Mouse (Mus musculus) retina, adult 2 months (tissue): ENCODE measurements at regions not wholly inside any gene's neighbourhood (a gene's known extent, or its start where the extent isn't known, plus 50 kb on each side); places are given as distances from the start of the nearest gene placed in this dataset.

ENCODE experiments used
- DNase-seq: peaks from one replicate; pipeline ENCODE4 v3.0.0-alpha.2; 2012; ENCODE audit warnings: low read depth, low spot score

- no peak for DNase-seq
These were observed 84.3 kb upstream of the Phyhipl start for GRCm38 (mm10) chr10:70740095-70740494.

DNA sequence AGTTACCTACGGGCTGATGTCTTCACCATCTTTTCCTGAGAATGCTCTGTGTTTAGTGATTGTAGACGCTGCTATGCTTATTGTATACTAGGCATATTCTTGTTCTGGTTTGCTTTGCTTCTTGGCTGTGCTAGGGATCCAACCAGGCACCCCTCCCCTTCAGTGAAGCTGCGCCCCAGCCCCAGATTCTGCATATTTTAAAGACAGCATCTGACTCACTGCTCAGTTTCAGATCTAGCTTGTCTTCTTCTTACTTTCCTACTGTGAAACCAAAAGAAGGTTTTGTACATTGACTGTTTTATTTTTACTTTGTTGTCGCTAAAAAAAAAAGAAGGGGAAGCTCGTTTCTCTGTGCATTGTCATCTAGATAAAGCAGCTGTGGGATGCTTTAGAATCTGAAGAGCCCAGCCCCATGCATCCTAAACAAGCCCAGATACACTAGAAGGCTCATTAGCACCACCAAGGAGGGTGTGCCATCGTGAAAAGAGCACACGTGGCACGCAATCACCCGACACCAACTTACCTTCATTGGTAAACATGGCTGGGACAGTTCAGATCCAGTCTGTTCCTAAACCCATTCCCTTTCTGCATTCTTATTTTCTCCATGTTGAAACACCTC lies 83.7 kb upstream of the Phyhipl start:
- DNase-seq: no peak

DNA sequence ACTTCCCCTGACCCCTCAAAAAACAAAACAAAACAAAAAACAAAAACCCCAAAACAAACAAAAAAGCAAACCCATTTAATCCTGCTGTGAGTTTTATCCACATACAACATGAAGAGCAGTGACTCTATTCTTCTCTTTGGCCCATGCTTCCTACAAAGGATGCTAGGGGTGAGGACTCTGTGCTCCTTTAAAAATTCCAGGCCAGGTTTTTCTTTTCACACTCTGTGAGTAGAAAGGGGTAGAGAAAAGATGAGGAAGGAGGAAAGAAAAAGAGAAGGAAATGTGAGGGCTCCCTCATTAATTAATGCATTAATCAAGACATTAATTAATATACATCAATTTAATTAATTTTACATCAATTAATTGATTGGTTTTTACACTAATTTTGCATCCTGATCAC lies 82.9 kb upstream of the Phyhipl start:
- DNase-seq: no peak

DNA sequence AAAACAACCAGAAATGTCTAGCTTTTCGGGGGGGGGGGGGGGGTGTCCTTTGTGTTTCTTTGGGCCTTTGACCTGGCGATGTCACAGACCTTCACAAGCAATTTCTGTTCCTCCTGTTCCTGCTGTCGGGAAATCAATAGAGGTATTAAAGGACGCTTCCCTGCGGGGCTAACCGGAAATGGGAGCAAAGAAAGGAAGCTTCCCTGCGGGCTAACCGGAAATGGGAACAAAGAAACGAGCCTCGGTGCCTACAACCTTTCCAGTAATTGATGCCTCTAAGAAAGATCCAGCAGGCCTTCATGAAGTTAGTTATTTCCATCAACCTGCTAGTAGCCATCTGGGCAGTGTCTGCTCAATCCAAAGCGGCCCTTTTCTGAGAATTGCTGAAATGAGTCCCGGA lies 78.2 kb upstream of the Phyhipl start:
- no peak for DNase-seq

DNA sequence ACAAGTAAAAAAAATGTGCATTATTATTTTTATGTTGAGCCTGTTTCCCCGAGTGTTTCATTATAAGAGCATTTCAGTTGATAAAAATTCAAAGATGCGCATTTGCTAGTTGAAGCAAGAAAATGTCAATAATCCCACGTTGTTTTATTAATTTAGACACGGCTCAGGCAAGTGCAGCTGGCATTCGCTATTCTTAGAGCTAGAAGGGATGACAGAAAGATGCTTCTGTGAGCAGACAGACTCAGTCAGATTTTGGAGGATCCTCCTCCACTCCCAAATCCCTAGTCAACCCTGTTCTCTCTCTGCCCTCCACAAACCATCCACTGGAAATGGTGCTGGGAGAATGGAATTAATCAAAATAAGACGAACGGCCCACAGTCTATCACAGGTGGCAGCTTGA lies 77.7 kb upstream of the Phyhipl start:
- no peak for DNase-seq

DNA sequence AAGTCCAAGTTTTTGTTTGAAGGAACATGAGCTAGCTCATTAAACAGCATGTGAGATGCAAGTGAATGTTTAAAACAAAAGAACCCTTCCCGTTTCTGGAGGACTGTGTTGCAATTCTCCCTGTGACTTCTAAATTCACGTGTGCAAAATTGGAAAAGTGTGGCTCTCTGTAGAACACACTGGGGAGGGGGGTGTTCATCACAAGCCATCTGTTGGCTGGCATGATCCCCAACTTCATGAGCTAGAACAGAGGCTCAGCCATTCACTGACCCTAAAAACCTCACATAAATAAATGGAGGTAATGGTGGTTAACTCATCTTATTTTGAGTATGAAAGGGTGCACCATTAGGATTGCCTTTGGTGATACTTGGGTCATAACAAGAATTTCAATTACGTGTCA lies 69.3 kb upstream of the Phyhipl start:
- no peak for DNase-seq

- DNase-seq: no peak
These were observed 67.0 kb upstream of the Phyhipl start for GRCm38 (mm10) chr10:70722783-70723182.

GRCm38 (mm10) chr10:70722381-70722780 lies 66.6 kb upstream of the Phyhipl start:
- no peak for DNase-seq

DNA sequence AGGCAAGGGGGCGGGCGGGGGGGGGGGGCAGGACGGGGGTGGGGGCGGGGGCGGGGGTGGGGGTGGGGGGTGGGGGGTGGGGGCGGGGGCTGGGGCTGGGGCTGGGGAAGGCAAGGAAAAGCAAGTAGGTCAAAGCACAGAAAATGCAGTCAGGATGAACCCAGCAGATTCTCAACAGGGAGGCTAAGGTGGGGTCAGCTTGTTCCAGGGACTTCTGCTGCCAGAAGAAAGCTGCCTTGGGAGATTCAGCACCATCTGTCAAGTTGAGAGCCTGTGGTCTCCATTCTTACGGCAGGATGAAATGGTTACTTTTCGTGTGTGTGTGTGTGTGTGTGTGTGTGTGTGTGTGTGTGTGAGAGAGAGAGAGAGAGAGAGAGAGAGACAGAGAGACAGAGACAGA lies 61.7 kb upstream of the Phyhipl start:
- DNase-seq: no peak

DNA sequence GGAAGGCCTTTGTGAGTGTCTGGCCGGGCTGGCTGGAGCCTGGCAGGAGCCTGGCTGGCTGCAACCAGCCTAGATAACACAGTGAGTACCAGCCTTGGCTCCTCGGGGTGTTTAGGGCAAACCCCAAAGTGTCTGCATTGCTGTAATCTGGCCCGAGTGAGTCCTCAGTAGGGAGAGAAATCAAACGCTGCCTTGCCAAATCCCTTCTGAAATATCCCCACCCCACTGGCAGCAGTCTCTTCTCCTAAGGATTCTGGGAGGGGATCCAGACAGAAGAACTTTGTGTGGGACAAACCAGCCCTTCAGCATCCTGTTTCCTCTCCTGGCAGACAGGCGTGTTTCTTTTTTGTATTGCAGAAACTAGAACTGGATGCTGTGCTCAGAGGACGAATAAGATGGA lies 61.3 kb upstream of the Phyhipl start:
- DNase-seq: no peak

DNA sequence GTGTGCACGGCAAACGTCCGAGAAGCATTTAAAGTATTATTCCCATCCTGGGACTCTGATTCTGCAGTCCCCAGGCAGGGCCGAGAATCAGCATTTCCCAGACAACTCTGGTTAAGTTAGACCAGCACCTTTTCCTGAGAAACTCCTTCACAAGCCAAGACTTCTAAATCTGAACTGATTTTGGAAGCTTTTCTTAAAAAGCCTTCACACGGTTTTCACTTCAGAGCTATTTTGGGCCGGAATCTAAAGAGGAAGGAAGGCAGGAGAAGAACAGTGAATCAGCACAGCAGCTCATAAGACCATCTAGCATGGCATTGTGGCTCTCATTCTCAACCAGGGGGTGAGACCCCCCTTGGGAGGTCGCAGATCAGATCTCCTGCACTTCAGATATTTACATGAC lies 57.5 kb upstream of the Phyhipl start:
- no peak for DNase-seq

DNA sequence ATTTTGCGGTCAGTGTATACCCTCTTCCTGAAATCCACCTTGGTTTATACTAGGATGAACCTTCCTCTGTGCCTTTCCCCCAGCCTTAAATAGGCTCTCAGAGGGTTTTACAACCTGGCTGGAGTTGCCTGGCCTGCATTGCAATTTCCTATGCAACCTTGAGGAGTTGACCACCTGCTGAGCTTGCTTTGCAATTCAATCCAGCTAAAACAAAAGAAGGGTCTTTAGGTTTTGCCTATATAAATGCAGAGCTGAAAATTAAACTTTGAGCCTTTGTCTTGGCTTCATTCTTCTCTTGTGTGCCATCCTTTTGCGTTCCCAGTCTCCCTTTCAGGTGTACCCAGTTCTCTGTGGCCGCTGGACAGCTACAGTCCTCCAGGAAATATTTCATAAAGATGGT lies 53.0 kb upstream of the Phyhipl start:
- no peak for DNase-seq
